Mouse (Mus musculus) hematopoietic stem cell, adult 5-6 weeks (primary cell): ENCODE measurements around the gene Micall1. TPM values are rescaled to one million over a fixed set of nuclear protein-coding genes. Genes with fewer than 3 reads are reported as not detected.

Source experiments
- ATAC-seq, 2 experiments: fragments of 125-278 bp in 1 of 2; replicated peaks in 1 of 2; 2 replicates each; pipeline ENCODE4 v1.8.0; 2016 to 2017; ENCODE audit warnings: inconsistent platforms in 2 of 2, mild to moderate bottlenecking in 2 of 2, moderate number of reproducible peaks in 2 of 2, low read depth in 1 of 2, moderate TSS enrichment in 1 of 2; ENCODE audit not compliant: low FRiP score in 2 of 2, poor library complexity in 2 of 2, severe bottlenecking in 2 of 2, insufficient read depth in 1 of 2, low TSS enrichment in 1 of 2
- total RNA-seq: library from RNA; stranded (forward); fragments of 172-1452, 232-1000 nt; gene quantifications from 2 replicates; pipeline ENCODE4 v1.2.3, GENCODE M21; 2017

Micall1 gene
- total RNA-seq, 1 experiment from 2014 or later, result 6.7 TPM

GRCm38 (mm10) chr15:79122119-79122518, 13.4 kb downstream of the Micall1 start:
- ATAC-seq, result no peak

- ATAC-seq, result no peak
These were observed 13.8 kb downstream of the Micall1 start for GRCm38 (mm10) chr15:79122546-79122945.

- no peak for ATAC-seq
These were observed 15.1 kb downstream of the Micall1 start for GRCm38 (mm10) chr15:79123751-79124150.

GRCm38 (mm10) chr15:79124331-79124875, 15.7 kb downstream of the Micall1 start:
- no peak for ATAC-seq

- peak in 1 of 2 experiments; percentile 15; a peak in 1 of 4 replicates for ATAC-seq
These were observed 17.7 kb downstream of the Micall1 start for GRCm38 (mm10) chr15:79126217-79126932.

- ATAC-seq, result no peak
These were observed 18.4 kb downstream of the Micall1 start for GRCm38 (mm10) chr15:79127101-79127500.

- ATAC-seq, result no peak
These were observed 19.5 kb downstream of the Micall1 start for GRCm38 (mm10) chr15:79128208-79128607.

- no peak for ATAC-seq
These were observed 20.6 kb downstream of the Micall1 start for GRCm38 (mm10) chr15:79129311-79129710.

- ATAC-seq, result no peak
These were observed 22.1 kb downstream of the Micall1 start for GRCm38 (mm10) chr15:79130782-79131181.

GRCm38 (mm10) chr15:79131442-79131841, 22.7 kb downstream of the Micall1 start:
- no peak for ATAC-seq

- ATAC-seq, result no peak
These were observed 24.5 kb downstream of the Micall1 start for GRCm38 (mm10) chr15:79133191-79133661.

GRCm38 (mm10) chr15:79134496-79135270, 26.0 kb downstream of the Micall1 start:
- no peak for ATAC-seq

- no peak for ATAC-seq
These were observed 26.6 kb downstream of the Micall1 start for GRCm38 (mm10) chr15:79135332-79135731.

- no peak for ATAC-seq
These were observed 27.3 kb downstream of the Micall1 start for GRCm38 (mm10) chr15:79135783-79136575.

- no peak for ATAC-seq
These were observed 30.9 kb downstream of the Micall1 start for GRCm38 (mm10) chr15:79139640-79140039.

- peak; percentile 91 to 98 for ATAC-seq
These were observed 32.3 kb downstream of the Micall1 start, which contains the start of the genes Polr2f and 1700088E04Rik for GRCm38 (mm10) chr15:79140866-79141565. Gene Polr2f, plus strand, starts transcription at chr15:79141009. Gene 1700088E04Rik, minus strand, starts transcription at chr15:79141253.

- 0 out of 4 replicates have a peak, but pooled peaks of 1 of the 2 experiments have one; percentile 3 for ATAC-seq
These were observed 32.8 kb downstream of the Micall1 start for GRCm38 (mm10) chr15:79141566-79141917.
